Mouse (Mus musculus): ENCODE measurements around the gene Apol9a.

- TF ChIP-seq POLR2A (IDR thresholded peaks at IDR 0.05; ENCODE audit: insufficient read depth, low read length): no peak
- TF ChIP-seq CTCF (IDR thresholded peaks at IDR 0.05; ENCODE audit: low read depth, low read length): no peak
Observed at GRCm38 (mm10) chr15:77384340-77385030, 26.4 kb downstream of the Apol9a start.
